In the genomic region with DNA sequence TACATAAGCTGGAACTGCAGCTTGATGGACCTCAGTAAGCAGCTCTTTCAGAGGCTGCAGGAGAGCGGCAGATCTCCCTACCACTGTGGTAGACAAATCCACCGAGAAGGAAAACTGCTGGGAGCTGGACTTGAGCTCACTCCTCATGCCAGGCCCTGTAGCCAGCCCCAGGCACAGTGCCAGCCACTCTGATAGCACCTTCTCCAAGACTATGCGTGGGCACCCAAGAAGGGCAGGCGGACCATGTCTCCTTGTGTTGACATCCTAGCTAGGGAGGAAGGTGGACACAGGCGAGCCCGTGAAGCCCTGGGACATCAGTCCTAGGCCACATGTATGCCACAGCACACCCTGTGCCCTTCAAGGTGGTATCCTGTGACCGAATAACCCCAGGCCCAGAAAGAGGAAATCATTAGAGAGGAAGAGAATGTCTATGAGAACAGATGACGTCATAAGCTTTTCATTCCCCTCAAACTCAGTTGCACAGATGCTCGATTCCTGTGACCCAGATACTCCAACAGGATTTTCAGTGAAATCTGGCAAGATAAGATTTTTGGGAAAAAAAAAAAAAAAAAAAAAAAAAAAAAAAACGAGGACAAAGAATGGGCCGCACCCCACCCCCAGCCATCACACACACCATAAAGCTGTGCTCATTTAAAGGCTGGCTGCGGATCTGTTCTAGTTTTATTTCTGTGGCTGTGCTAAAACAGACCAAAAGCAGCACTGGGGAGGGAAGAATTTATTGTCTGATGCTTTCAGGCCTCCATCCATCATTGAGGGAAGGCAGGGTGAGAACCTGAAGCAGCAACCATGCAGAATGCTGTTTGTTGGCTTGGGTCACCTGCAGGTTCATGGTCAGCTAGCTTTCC, we compare ENCODE assay signal across 13 mouse cellular contexts. TPM values are rescaled to one million over a fixed set of nuclear protein-coding genes. Genes with fewer than 3 reads are reported as not detected.
A peak's percentile ranks its signal among the peaks of the same experiment; 100 is the strongest.
DNase-seq lines count a peak whose midpoint lies in the region; ATAC-seq and TF ChIP-seq lines count a peak whose summit lies in the region.
"Had no signal": no experiment of that assay in that cellular context is flagged by ENCODE, and none has a peak within 500 bp of the region (broad histone marks: within the 10 kb centered on the region; RNA-seq: fewer than 3 reads in every experiment).

No protein-coding gene starts in this region.

- no peak for ATAC-seq in limb, embryonic 15.5 days (ENCODE audit: insufficient number of reproducible peaks, low FRiP score, low TSS enrichment, low read depth)

- in situ Hi-C loops in ES-E14 (cut with MboI; ENCODE audit: low sequenced_read_pairs in 2 of 2, unreplicated experiment in 2 of 2) = no loop called here

- H3K4me1 ChIP-seq in ES-E14 (ENCODE audit: control insufficient read depth in 2 of 2, insufficient read depth in 2 of 2, low read length in 2 of 2, poor library complexity in 1 of 2) = no peaks in the 10 kb centered on the region
- peaks cover 20% of the 10 kb centered on the region for H3K4me1 ChIP-seq in limb, embryonic 15.5 days
- H3K4me1 ChIP-seq: stomach, embryonic 15.5 days had no signal

- H3K9me3 ChIP-seq in ES-E14 (ENCODE audit: control insufficient read depth, insufficient read depth, low read depth, low read length) = no peaks in the 10 kb centered on the region
- H3K9me3 ChIP-seq in limb, embryonic 15.5 days = no peaks in the 10 kb centered on the region
- H3K9me3 ChIP-seq: embryonic facial prominence, embryonic 15.5 days; neural tube, embryonic 12.5 days; stomach, embryonic 15.5 days had no signal

- H3K9ac ChIP-seq in ES-E14 (ENCODE audit: insufficient read depth, low read depth, low read length, poor library complexity, severe bottlenecking) = no peak overlapping the region
- no peak overlapping the region for H3K9ac ChIP-seq in limb, embryonic 15.5 days
- H3K9ac ChIP-seq: embryonic facial prominence, embryonic 15.5 days; neural tube, embryonic 12.5 days; stomach, embryonic 15.5 days had no signal

- peak; percentile 53 to 70 for DNase-seq in frontal cortex, postnatal 36 days (ENCODE audit: low spot score in 2 of 2)
- DNase-seq in frontal cortex, postnatal 25 days (ENCODE audit: low spot score in 2 of 2) = no peak
- no peak for DNase-seq in ES-E14 (ENCODE audit: low read depth, low spot score)
- DNase-seq in cerebellum, postnatal 10 days = peak; percentile 81 to 85
- no peak for DNase-seq in adrenal gland, postnatal 36 days
- DNase-seq in urinary bladder, postnatal 10 days (ENCODE audit: low spot score) = no peak
- no peak for DNase-seq in kidney, postnatal 10 days
- DNase-seq: heart, adult 2 months had no signal

- no peak overlapping the region for H3K4me2 ChIP-seq in limb, embryonic 15.5 days
- H3K4me2 ChIP-seq: embryonic facial prominence, embryonic 15.5 days; neural tube, embryonic 12.5 days; stomach, embryonic 15.5 days had no signal

- H3K4me3 ChIP-seq in ES-E14 (ENCODE audit: insufficient read depth in 1 of 2, low read depth in 1 of 2, low read length in 2 of 2, poor library complexity in 1 of 2, severe bottlenecking in 1 of 2) = no peak overlapping the region
- no peak overlapping the region for H3K4me3 ChIP-seq in limb, embryonic 15.5 days
- H3K4me3 ChIP-seq: embryonic facial prominence, embryonic 15.5 days; heart, adult 2 months; neural tube, embryonic 12.5 days; stomach, embryonic 15.5 days had no signal

- H3K27me3 ChIP-seq in limb, embryonic 15.5 days = no peaks in the 10 kb centered on the region
- H3K27me3 ChIP-seq: embryonic facial prominence, embryonic 15.5 days; neural tube, embryonic 12.5 days; stomach, embryonic 15.5 days had no signal

- no peak overlapping the region for H3K27ac ChIP-seq in ES-E14 (ENCODE audit: insufficient read depth, low read depth, low read length, poor library complexity, severe bottlenecking)
- H3K27ac ChIP-seq in limb, embryonic 15.5 days = 0 out of 2 replicates have a peak overlapping the region, but pooled peaks have one; percentile 17
- H3K27ac ChIP-seq: embryonic facial prominence, embryonic 15.5 days; heart, adult 2 months; macrophage; neural tube, embryonic 12.5 days; stomach, embryonic 15.5 days had no signal

- no peaks in the 10 kb centered on the region for H3K36me3 ChIP-seq in ES-E14 (ENCODE audit: control insufficient read depth, insufficient read depth, low read length, poor library complexity, severe bottlenecking)
- no peaks in the 10 kb centered on the region for H3K36me3 ChIP-seq in limb, embryonic 15.5 days
- H3K36me3 ChIP-seq: embryonic facial prominence, embryonic 15.5 days; stomach, embryonic 15.5 days had no signal

- WGBS in limb, embryonic 15.5 days = 65% methylated on average over 12 of the region's 12 CpGs

TF ChIP-seq in ES-E14, 5 proteins besides CTCF, POLR2A, EP300 and RAD21:
- TF ChIP-seq ZC3H11A (IDR thresholded peaks at IDR 0.05; ENCODE audit: borderline replicate concordance, low read depth, low read length) (no peak), ZNF384 (IDR thresholded peaks at IDR 0.05; ENCODE audit: low read depth, low read length) (0 out of 2 replicates have a peak, but pooled peaks have one; percentile 42)

RNA-seq across cellular contexts. Expression of gene Kif1a, which starts 18.1 kb away (rescaled TPM):
- total RNA-seq in ES-E14 (2012; rRNA removed) = 8.2 and 10.2 TPM in 2 replicates
- polyA plus RNA-seq in limb, embryonic 15.5 days (2015; fragmentation: Nextera tagmentation; extraction: Ambion mirVana) = 18.7 and 19.1 TPM in 2 replicates
- 10 to 100 TPM; 20.7 to 27.9 TPM for total RNA-seq in adrenal gland, postnatal 36 days (2021)

RNA-seq across cellular contexts. Expression of gene Agxt, which starts 51.4 kb away (rescaled TPM):
- total RNA-seq in ES-E14 (2012; rRNA removed) = not detected in 2 replicates
- polyA plus RNA-seq in limb, embryonic 15.5 days (2015; fragmentation: Nextera tagmentation; extraction: Ambion mirVana) = not detected in 2 replicates
- total RNA-seq in adrenal gland, postnatal 36 days (2021) = not detected
- total RNA-seq: heart, adult 2 months had no signal
- polyA plus RNA-seq: heart, adult 2 months; macrophage; neural tube, embryonic 12.5 days had no signal

Comparison
In these comparisons a context has a peak if more than half of its experiments do, and no peak if none do; other contexts are left out.
1. DNase-seq: peak in frontal cortex, postnatal 36 days (2 of 2) and cerebellum, postnatal 10 days (2 of 2); none in frontal cortex, postnatal 25 days (0 of 2), ES-E14 (single experiment), adrenal gland, postnatal 36 days (0 of 2), urinary bladder, postnatal 10 days (single experiment) and kidney, postnatal 10 days (single experiment).